Mouse (Mus musculus): ENCODE measurements at regions not wholly inside any gene's neighbourhood (a gene's known extent, or its start where the extent isn't known, plus 50 kb on each side); places are given as distances from the start of the nearest gene placed in this dataset.
"Not testable (repeated sequence)": the region's sequence is repeated elsewhere in the genome, so short reads cannot be mapped to it uniquely, and the experiment has no call there.

- no peak for ATAC-seq (ENCODE audit: low FRiP score)
- H3K4me2 ChIP-seq = no peak overlapping the region
- H3K27ac ChIP-seq = no peak overlapping the region
- 0 out of 2 replicates have a peak, but pooled peaks cover 5% of the 10 kb centered on the region for H3K4me1 ChIP-seq (replicated peaks)
- H3K27me3 ChIP-seq = no peaks in the 10 kb centered on the region
- H3K36me3 ChIP-seq = no peaks in the 10 kb centered on the region
- H3K9ac ChIP-seq = no peak overlapping the region
- H3K9me3 ChIP-seq = no peaks in the 10 kb centered on the region
- 91% methylated on average over 5 of the region's 5 CpGs for WGBS
- no peak overlapping the region for H3K4me3 ChIP-seq
Measured at GRCm38 (mm10) chr16:9085977-9086376, 256.1 kb downstream of the 1810013L24Rik start.

- no peaks in the 10 kb centered on the region for H3K36me3 ChIP-seq
- H3K27me3 ChIP-seq = no peaks in the 10 kb centered on the region
- peaks cover 11% of the 10 kb centered on the region for H3K4me1 ChIP-seq (replicated peaks)
- no peak overlapping the region for H3K4me2 ChIP-seq
- ATAC-seq (ENCODE audit: low FRiP score) = no peak
- H3K9me3 ChIP-seq = 0 out of 2 replicates have a peak, but pooled peaks cover 4% of the 10 kb centered on the region
- WGBS = 73% methylated on average over 6 of the region's 6 CpGs
- H3K9ac ChIP-seq = no peak overlapping the region
- H3K27ac ChIP-seq = no peak overlapping the region
- H3K4me3 ChIP-seq = no peak overlapping the region
Measured at GRCm38 (mm10) chr16:9091790-9092189, 261.9 kb downstream of the 1810013L24Rik start.

GRCm38 (mm10) chr16:9092191-9092848 lies 262.4 kb downstream of the 1810013L24Rik start:
- Histone ChIP-seq H3K4me1 (replicated peaks) (peaks cover 11% of the 10 kb centered on the region), H3K27me3 (no peaks in the 10 kb centered on the region), H3K4me2 (no peak overlapping the region), H3K4me3 (no peak overlapping the region), H3K9ac (no peak overlapping the region), H3K9me3 (0 out of 2 replicates have a peak, but pooled peaks cover 4% of the 10 kb centered on the region), H3K27ac (0 out of 2 replicates have a peak overlapping the region, but pooled peaks have one; percentile 18), H3K36me3 (no peaks in the 10 kb centered on the region)
- no peak for ATAC-seq (ENCODE audit: low FRiP score)
- WGBS = 5% methylated on average over 11 of the region's 11 CpGs

- Histone ChIP-seq H3K9me3 (0 out of 2 replicates have a peak, but pooled peaks cover 4% of the 10 kb centered on the region), H3K9ac (no peak overlapping the region), H3K4me3 (no peak overlapping the region), H3K27ac (no peak overlapping the region), H3K36me3 (no peaks in the 10 kb centered on the region), H3K27me3 (no peaks in the 10 kb centered on the region), H3K4me1 (replicated peaks) (peaks cover 11% of the 10 kb centered on the region), H3K4me2 (no peak overlapping the region)
- ATAC-seq (ENCODE audit: low FRiP score) = no peak
- 61% methylated on average over 2 of the region's 2 CpGs for WGBS
Measured at GRCm38 (mm10) chr16:9093593-9093992, 263.7 kb downstream of the 1810013L24Rik start.

GRCm38 (mm10) chr16:9094201-9094600 lies 264.3 kb downstream of the 1810013L24Rik start:
- Histone ChIP-seq H3K27me3 (no peaks in the 10 kb centered on the region), H3K36me3 (no peaks in the 10 kb centered on the region), H3K27ac (no peak overlapping the region), H3K4me1 (replicated peaks) (peaks cover 11% of the 10 kb centered on the region), H3K9me3 (0 out of 2 replicates have a peak, but pooled peaks cover 4% of the 10 kb centered on the region), H3K9ac (no peak overlapping the region), H3K4me3 (no peak overlapping the region), H3K4me2 (no peak overlapping the region)
- ATAC-seq (ENCODE audit: low FRiP score) = no peak
- WGBS = 75% methylated on average over 5 of the region's 5 CpGs

GRCm38 (mm10) chr16:9106211-9106610 lies 276.3 kb downstream of the 1810013L24Rik start:
- no peaks in the 10 kb centered on the region for H3K27me3 ChIP-seq
- no peak overlapping the region for H3K4me3 ChIP-seq
- no peak overlapping the region for H3K4me2 ChIP-seq
- H3K27ac ChIP-seq = no peak overlapping the region
- no peaks in the 10 kb centered on the region for H3K36me3 ChIP-seq
- 96% methylated on average over 11 of the region's 11 CpGs for WGBS
- no peak overlapping the region for H3K9ac ChIP-seq
- 0 out of 2 replicates have a peak, but pooled peaks cover 7% of the 10 kb centered on the region for H3K9me3 ChIP-seq
- ATAC-seq (ENCODE audit: low FRiP score) = no peak
- no peaks in the 10 kb centered on the region for H3K4me1 ChIP-seq (replicated peaks)

GRCm38 (mm10) chr16:9106676-9107075 lies 276.8 kb downstream of the 1810013L24Rik start:
- not testable (repeated sequence) for H3K27me3 ChIP-seq; H3K9ac ChIP-seq; H3K36me3 ChIP-seq; H3K4me1 ChIP-seq (replicated peaks); ATAC-seq (ENCODE audit: low FRiP score); H3K9me3 ChIP-seq; H3K4me3 ChIP-seq; H3K4me2 ChIP-seq; H3K27ac ChIP-seq
- 97% methylated on average over 8 of the region's 8 CpGs for WGBS

- 94% methylated on average over 3 of the region's 3 CpGs for WGBS
Measured at GRCm38 (mm10) chr16:9113801-9114200, 283.9 kb downstream of the 1810013L24Rik start.

GRCm38 (mm10) chr16:9115548-9115947 lies 285.6 kb downstream of the 1810013L24Rik start:
- no peak for ATAC-seq (ENCODE audit: low FRiP score)
- 0 out of 2 replicates have a peak, but pooled peaks cover 3% of the 10 kb centered on the region for H3K9me3 ChIP-seq
- H3K4me3 ChIP-seq = no peak overlapping the region
- WGBS = 40% methylated on average over 5 of the region's 5 CpGs
- no peaks in the 10 kb centered on the region for H3K36me3 ChIP-seq
- H3K4me2 ChIP-seq = no peak overlapping the region
- H3K9ac ChIP-seq = no peak overlapping the region
- H3K4me1 ChIP-seq (replicated peaks) = peaks cover 19% of the 10 kb centered on the region; the same call in 1 of the 2 replicates
- no peaks in the 10 kb centered on the region for H3K27me3 ChIP-seq
- H3K27ac ChIP-seq = no peak overlapping the region

More at GRCm38 (mm10) chr16:9113801-9114200, 283.9 kb downstream of the 1810013L24Rik start:
- no peak overlapping the region for H3K9ac ChIP-seq
- H3K9me3 ChIP-seq = 0 out of 2 replicates have a peak, but pooled peaks cover 3% of the 10 kb centered on the region
- no peaks in the 10 kb centered on the region for H3K27me3 ChIP-seq
- H3K36me3 ChIP-seq = no peaks in the 10 kb centered on the region
- no peak for ATAC-seq (ENCODE audit: low FRiP score)
- 0 out of 2 replicates have a peak, but pooled peaks cover 12% of the 10 kb centered on the region for H3K4me1 ChIP-seq (replicated peaks)
- H3K4me3 ChIP-seq = no peak overlapping the region
- H3K4me2 ChIP-seq = no peak overlapping the region
- no peak overlapping the region for H3K27ac ChIP-seq

- ATAC-seq (ENCODE audit: low FRiP score) = no peak
- Histone ChIP-seq H3K27me3 (no peaks in the 10 kb centered on the region), H3K4me2 (no peak overlapping the region), H3K36me3 (no peaks in the 10 kb centered on the region), H3K4me1 (replicated peaks) (peaks cover 12% of the 10 kb centered on the region; the same call in 1 of the 2 replicates), H3K9ac (no peak overlapping the region), H3K4me3 (no peak overlapping the region), H3K9me3 (no peaks in the 10 kb centered on the region), H3K27ac (no peak overlapping the region)
- WGBS = 83% methylated on average over 2 of the region's 2 CpGs
Measured at GRCm38 (mm10) chr16:9121581-9121980, 291.7 kb downstream of the 1810013L24Rik start.

- 82% methylated on average over 3 of the region's 3 CpGs for WGBS
Measured at GRCm38 (mm10) chr16:9132113-9132512, 302.2 kb downstream of the 1810013L24Rik start.

GRCm38 (mm10) chr16:9132778-9133177 lies 302.9 kb downstream of the 1810013L24Rik start:
- Histone ChIP-seq H3K4me2 (no peak overlapping the region), H3K9ac (no peak overlapping the region), H3K36me3 (no peaks in the 10 kb centered on the region), H3K4me1 (replicated peaks) (no peaks in the 10 kb centered on the region), H3K27ac (no peak overlapping the region), H3K27me3 (no peaks in the 10 kb centered on the region), H3K9me3 (no peaks in the 10 kb centered on the region), H3K4me3 (no peak overlapping the region)
- no peak for ATAC-seq (ENCODE audit: low FRiP score)

More at GRCm38 (mm10) chr16:9132113-9132512, 302.2 kb downstream of the 1810013L24Rik start:
- H3K27me3 ChIP-seq = no peaks in the 10 kb centered on the region
- H3K27ac ChIP-seq = no peak overlapping the region
- H3K36me3 ChIP-seq = no peaks in the 10 kb centered on the region
- no peak overlapping the region for H3K4me3 ChIP-seq
- H3K4me2 ChIP-seq = no peak overlapping the region
- ATAC-seq (ENCODE audit: low FRiP score) = no peak
- H3K9ac ChIP-seq = no peak overlapping the region
- H3K4me1 ChIP-seq (replicated peaks) = no peaks in the 10 kb centered on the region
- no peaks in the 10 kb centered on the region for H3K9me3 ChIP-seq

GRCm38 (mm10) chr16:9135377-9135776 lies 305.5 kb downstream of the 1810013L24Rik start:
- H3K4me3 ChIP-seq = no peak overlapping the region
- WGBS = 83% methylated on average over 8 of the region's 8 CpGs
- H3K36me3 ChIP-seq = no peaks in the 10 kb centered on the region
- no peaks in the 10 kb centered on the region for H3K27me3 ChIP-seq
- H3K4me2 ChIP-seq = no peak overlapping the region
- H3K4me1 ChIP-seq (replicated peaks) = no peaks in the 10 kb centered on the region
- H3K9ac ChIP-seq = no peak overlapping the region
- ATAC-seq (ENCODE audit: low FRiP score) = no peak
- H3K9me3 ChIP-seq = no peaks in the 10 kb centered on the region
- no peak overlapping the region for H3K27ac ChIP-seq
